Mouse (Mus musculus): Measurements from ENCODE around the gene Hist2h2be. TPM values are rescaled to one million over a fixed set of nuclear protein-coding genes. Genes with fewer than 3 reads are reported as not detected.
"Not testable (repeated sequence)": the region's sequence is repeated elsewhere in the genome, so short reads cannot be mapped to it uniquely, and the experiment has no call there.

Gene Hist2h2be
- total RNA-seq (2021): 10 to 100 TPM; 12.4 to 13.7 TPM
- long read RNA-seq, experiment 1, transcript Hist2h2be-201 (1 exons, 2,620 nt): major isoform, 9 of 9 reads
- long read RNA-seq, experiment 1, partial matches to known transcripts: 0 of 9 reads
- long read RNA-seq, experiment 1, other reads (novel, unspliced or antisense): 0 of 9 reads
- long read RNA-seq, experiment 2, partial matches to known transcripts: 0 of 4 reads
- long read RNA-seq, experiment 2, other reads (novel, unspliced or antisense): 0 of 4 reads

- DNase-seq (ENCODE audit: low spot score in 2 of 2): peak; percentile 54 to 75
These were observed at the start of gene Hist2h2be, which contains the start of gene Hist2h2ac for GRCm38 (mm10) chr3:96220765-96221639. TSS of gene Hist2h2be (plus strand) at chr3:96221119. TSS of gene Hist2h2ac (minus strand) at chr3:96220880.

- DNase-seq (ENCODE audit: low spot score in 2 of 2): no peak
These were observed 49.2 kb upstream of the Hist2h2be start for GRCm38 (mm10) chr3:96171583-96172196.

DNA sequence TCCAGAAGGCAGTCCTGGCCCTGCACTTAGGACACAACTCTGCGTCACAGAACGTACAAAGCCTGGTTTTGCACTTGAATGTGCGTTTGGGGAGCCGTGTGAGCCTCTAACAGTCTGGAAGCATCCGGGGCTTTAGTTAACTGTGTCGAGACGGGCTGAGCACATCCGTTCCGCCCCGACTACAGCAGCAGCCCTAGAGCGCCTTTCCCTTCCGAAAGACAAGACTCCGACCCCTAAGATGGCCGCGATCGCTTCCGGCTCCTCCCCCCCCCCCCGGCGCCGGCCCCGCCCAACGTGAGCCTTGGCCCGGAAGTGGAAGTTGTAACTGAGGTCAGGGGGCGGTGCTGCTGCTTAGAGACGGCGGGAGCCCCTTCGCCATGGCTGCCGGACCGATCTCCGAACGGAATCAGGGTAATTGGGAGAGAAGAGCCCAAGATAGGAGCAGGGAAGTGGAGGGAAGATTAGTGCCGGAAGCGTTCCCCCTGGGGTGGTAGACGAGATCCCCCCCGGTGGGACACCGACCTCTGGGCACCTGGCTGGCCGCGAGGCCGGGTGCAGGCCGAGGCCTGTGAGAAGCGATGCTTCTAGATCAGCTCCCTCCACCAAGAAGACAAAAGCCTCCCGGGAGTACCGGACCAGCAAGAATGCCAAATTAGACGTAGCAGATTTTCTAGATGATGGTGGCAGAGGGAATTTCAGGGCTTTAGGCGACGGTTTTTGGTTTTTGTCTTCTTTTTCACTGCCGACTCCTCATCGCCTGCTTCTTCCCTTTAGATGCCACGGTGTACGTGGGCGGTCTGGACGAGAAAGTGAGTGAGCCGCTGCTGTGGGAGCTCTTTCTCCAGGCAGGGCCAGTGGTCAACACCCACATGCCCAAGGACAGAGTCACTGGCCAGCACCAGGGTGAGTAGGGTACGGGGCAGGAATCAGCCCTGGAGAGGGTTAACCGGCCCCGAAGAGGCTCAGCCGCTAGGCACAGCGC is 48.4 kb upstream of the Hist2h2be start, which contains the start of gene Sf3b4:
Sf3b4 (plus strand) TSS at position 136 of the 982 bp plus-strand sequence.
- peak; percentile 66 to 76 for DNase-seq (ENCODE audit: low spot score in 2 of 2)

GRCm38 (mm10) chr3:96173185-96173584 is 47.7 kb upstream of the Hist2h2be start:
- DNase-seq (ENCODE audit: low spot score in 2 of 2): no peak

- DNase-seq (ENCODE audit: low spot score in 2 of 2): not testable (repeated sequence)
These were observed 46.9 kb upstream of the Hist2h2be start for GRCm38 (mm10) chr3:96174042-96174441.

- no peak for DNase-seq (ENCODE audit: low spot score in 2 of 2)
These were observed 45.7 kb upstream of the Hist2h2be start for GRCm38 (mm10) chr3:96175251-96175650.

DNA sequence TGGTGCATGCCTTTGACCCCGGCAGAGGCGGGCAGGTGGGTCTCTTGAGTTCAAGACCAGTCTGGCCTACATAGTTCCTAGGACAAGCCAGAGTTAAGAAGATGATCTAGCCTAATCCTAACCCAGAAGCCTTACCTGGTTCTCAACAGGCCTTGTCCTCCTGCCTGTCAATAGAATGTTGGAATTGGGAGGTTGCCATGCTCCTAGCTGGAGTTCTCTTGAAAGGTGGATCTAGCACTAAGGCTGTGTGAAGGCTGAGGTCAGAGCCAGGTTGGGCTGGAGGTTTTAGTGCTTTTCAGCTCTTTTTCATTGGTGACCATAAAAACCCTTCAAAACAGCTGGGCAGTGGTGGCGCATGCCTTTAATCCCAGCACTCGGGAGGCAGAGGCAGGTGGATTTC is 42.5 kb upstream of the Hist2h2be start:
- no peak for DNase-seq (ENCODE audit: low spot score in 2 of 2)

GRCm38 (mm10) chr3:96178902-96179301 is 42.0 kb upstream of the Hist2h2be start:
- DNase-seq (ENCODE audit: low spot score in 2 of 2): no peak

- DNase-seq (ENCODE audit: low spot score in 2 of 2): no peak
These were observed 41.4 kb upstream of the Hist2h2be start for GRCm38 (mm10) chr3:96179531-96179930.

- DNase-seq (ENCODE audit: low spot score in 2 of 2): no peak
These were observed 40.0 kb upstream of the Hist2h2be start, which contains the start of gene Sv2a for GRCm38 (mm10) chr3:96180727-96181477. TSS of gene Sv2a (plus strand) at chr3:96181151.

DNA sequence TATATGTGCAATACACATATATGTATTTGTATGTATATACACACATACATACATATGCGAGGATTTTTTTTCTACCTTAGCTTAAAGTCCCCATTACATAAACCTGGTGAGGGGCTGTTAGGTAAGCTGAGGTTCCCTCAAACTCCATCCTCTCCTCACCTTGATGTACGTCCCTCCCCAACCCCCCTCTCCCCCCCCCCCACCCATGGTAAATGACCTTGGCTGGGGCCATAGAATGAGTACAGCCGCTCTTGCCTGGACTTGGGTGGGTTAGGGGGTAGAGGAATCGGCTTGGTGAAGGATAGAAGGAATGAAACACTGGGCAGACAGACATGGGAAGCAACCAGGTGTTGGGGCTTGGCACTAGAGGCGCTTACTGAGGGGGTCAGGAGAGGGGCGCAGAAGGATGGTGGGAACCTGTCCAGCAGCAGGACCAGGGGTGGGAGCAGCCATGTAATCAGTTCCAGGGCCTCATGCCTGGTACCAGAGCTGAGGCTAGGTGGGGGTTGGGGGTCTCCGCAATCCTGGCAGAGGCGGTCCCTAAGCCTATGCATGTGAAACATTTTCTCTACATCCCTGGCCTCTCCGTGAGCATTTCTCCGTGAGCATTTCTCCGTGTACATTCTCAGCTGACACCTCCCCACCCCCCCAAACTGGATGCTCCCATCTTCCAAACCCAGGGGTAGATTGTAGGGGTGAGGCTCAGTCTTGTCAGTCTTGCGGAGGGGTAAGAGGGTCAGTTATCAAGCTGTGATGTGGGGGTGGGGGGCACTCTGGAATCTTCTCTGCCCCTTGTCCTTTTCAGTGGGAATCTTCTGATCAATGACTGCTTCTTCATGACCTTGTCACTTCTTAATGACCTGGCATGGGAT is 39.2 kb upstream of the Hist2h2be start:
- DNase-seq (ENCODE audit: low spot score in 2 of 2): no peak

DNA sequence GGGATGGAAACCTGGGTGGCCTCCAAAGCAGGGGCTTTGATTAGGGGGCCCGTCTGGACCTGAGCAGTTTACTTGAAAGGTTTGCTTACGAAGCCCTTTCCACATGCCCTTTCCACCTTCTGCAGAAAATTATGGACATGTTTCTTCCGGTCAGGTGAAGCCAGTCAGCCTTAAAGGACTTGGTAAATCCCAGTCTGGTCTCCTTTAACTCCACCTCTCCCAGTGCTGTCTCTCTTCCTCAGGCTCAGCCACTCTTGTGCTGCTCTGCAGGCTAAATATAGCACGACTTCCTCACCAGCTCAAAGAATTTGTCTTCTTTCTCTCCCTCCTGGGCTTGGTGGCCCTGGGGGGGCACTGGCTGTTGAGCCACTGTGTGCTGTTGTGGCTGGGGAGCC is 38.5 kb upstream of the Hist2h2be start:
- no peak for DNase-seq (ENCODE audit: low spot score in 2 of 2)

- no peak for DNase-seq (ENCODE audit: low spot score in 2 of 2)
These were observed 27.9 kb upstream of the Hist2h2be start for GRCm38 (mm10) chr3:96192977-96193376.

DNA sequence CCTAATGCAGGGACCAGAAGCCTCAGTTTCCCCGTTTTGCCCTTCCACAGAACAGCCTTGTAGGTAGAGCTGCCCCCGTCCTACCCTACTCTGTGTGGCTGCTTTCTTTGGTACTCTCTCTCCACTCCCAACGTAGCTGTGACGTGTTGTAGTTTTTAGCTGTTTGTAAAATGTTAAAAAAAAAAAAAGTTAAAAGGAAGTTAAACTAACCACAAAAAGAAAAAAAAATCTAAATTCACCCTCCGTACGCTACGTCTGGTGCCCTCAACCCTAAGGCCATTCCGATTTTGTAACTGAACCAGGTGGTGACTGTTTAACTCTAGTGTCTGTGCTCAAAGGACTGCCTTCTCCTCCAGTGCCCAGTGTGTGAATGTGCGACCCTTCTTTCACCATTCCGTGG is 26.0 kb upstream of the Hist2h2be start:
- DNase-seq (ENCODE audit: low spot score in 2 of 2): no peak

- DNase-seq (ENCODE audit: low spot score in 2 of 2): no peak
These were observed 25.2 kb upstream of the Hist2h2be start for GRCm38 (mm10) chr3:96195616-96196313.

- no peak for DNase-seq (ENCODE audit: low spot score in 2 of 2)
These were observed 24.3 kb upstream of the Hist2h2be start for GRCm38 (mm10) chr3:96196437-96197128.

DNA sequence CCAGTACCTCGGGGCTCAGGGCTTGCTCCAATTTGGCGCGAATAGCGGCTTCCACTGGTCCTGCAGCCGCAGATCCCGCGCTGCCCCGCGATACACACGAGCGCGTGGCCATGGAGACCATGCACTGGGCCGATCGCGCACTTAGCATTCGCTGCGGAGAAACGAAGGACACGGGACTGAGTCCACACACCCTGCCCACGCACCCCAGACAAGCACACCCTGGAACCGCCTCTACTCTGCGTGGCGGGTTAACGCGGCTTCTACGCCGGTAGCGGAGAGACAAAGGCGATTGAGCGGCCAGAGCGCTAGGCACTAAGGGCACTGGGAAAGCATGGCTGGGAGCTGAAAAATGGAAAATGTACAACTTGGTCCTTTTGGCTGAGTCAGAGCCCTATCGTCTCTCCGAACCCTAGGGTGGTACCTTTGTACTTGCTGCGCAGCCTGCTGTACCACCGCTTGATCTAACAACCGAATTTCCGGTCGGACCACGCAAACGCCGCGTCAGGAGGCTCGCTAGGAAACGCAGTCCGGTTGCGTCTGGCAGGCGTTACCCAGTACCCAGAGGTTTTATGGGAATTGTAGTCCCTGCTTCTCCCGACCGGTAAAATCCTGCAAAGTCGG is 23.7 kb upstream of the Hist2h2be start:
- peak; percentile 38 to 64 for DNase-seq (ENCODE audit: low spot score in 2 of 2)

All from adrenal gland, postnatal 4 days (tissue).